Mouse (Mus musculus) myocyte (in vitro differentiated cells): ENCODE measurements around the gene Sys1.

Source experiments
- CEBPB ChIP-seq: IDR thresholded peaks from 2 replicates; pipeline ENCODE4 v1.6.1; 2011; ENCODE audit warnings: mild to moderate bottlenecking, moderate library complexity; ENCODE audit not compliant: poor library complexity, insufficient read depth, severe bottlenecking
- E2F4 ChIP-seq: IDR thresholded peaks from one replicate; pipeline ENCODE4 v1.6.1; 2011; ENCODE audit warnings: mild to moderate bottlenecking, control low read depth, moderate library complexity; ENCODE audit not compliant: insufficient read depth
- MAX ChIP-seq: IDR thresholded peaks from one replicate; pipeline ENCODE4 v1.6.1; 2011; ENCODE audit warnings: low read depth, mild to moderate bottlenecking, control low read depth
- POLR2A ChIP-seq: IDR thresholded peaks from one replicate; pipeline ENCODE4 v1.6.1; 2011; ENCODE audit warnings: low read depth, mild to moderate bottlenecking, control low read depth, moderate library complexity; ENCODE audit not compliant: insufficient read length
- TCF12 ChIP-seq: IDR thresholded peaks from one replicate; pipeline ENCODE4 v1.6.1; 2011; ENCODE audit warnings: mild to moderate bottlenecking, control low read depth; ENCODE audit not compliant: poor library complexity, insufficient read depth, severe bottlenecking
- TCF3 ChIP-seq: IDR thresholded peaks from one replicate; pipeline ENCODE4 v1.6.1; 2011; ENCODE audit warnings: low read depth, control low read depth; ENCODE audit not compliant: insufficient read length
- USF1 ChIP-seq: IDR thresholded peaks from one replicate; pipeline ENCODE4 v1.6.1; 2011; ENCODE audit warnings: low read depth, mild to moderate bottlenecking, control low read depth, moderate library complexity

DNA sequence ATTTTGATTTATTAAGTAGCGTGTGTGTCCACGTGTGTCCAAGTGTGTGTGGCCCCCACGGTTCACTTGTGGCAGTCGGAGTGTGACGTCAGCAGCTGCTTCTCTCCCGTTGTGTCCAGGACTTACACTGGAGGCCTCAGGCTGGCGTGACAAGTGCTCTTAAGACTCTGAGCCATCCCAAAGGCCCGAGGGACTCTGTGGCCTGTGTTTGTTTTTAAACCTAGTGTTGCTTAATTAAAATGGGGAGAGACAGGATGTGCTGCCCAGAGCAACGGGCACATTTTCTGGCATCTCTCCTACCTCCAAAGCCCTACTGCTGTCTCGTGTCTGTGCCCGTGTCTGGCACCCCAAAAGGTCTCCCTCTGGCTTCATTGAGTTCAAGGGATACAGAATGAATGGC, 33.3 kb upstream of the Sys1 start:
- TF ChIP-seq TCF3 (no peak), POLR2A (no peak), CEBPB (no peak), E2F4 (no peak), TCF12 (no peak), MAX (no peak), USF1 (no peak)
